Mouse (Mus musculus): ENCODE results near the gene Szt2.

DNA sequence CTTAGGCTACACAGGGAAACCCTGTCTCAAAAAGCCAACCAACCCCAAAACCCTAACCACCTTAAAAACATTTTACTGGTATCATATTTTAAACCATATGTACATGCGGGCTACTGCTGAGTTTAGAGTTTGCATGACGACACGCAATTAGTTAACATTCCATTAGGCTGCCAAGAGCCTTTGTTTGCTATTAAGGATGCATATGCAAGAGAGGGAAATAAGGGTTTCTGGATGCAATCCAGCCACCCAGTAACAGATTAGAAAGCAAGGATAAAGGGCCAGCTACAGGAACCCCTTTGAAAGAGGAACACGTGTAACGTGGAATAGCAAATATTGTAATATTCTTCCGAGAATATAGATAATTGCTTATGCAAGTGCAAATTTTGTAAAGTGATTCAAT is 55.4 kb downstream of the Szt2 start:
- TF ChIP-seq CTCF (conservative IDR thresholded peaks at IDR 0.05; ENCODE audit: low read length) (no peak), POU5F1 (IDR thresholded peaks at IDR 0.05; ENCODE audit: borderline replicate concordance, low read length) (no peak), NANOG (IDR thresholded peaks at IDR 0.05; ENCODE audit: borderline replicate concordance, low read length) (no peak)
